Mouse (Mus musculus): ENCODE measurements at regions not wholly inside any gene's neighbourhood (a gene's known extent, or its start where the extent isn't known, plus 50 kb on each side); places are given as distances from the start of the nearest gene placed in this dataset.

- WGBS, result 57% methylated on average over 2 of the region's 2 CpGs
- H3K9me3 ChIP-seq (ENCODE audit: control insufficient read depth, low read length), result no peaks in the 10 kb centered on the region
- no peaks in the 10 kb centered on the region for H3K4me1 ChIP-seq (replicated peaks; ENCODE audit: control insufficient read depth, insufficient read depth, low read length)
- no peak overlapping the region for H3K27ac ChIP-seq (ENCODE audit: low read depth, low read length)
- ATAC-seq (replicated peaks; ENCODE audit: low FRiP score) (no peak), DNase-seq (ENCODE audit: low spot score) (no peak)
- H3K4me3 ChIP-seq (ENCODE audit: low read depth, low read length), result no peak overlapping the region
- no peak overlapping the region for H3K4me2 ChIP-seq
- no peak overlapping the region for H3K9ac ChIP-seq (ENCODE audit: low read depth, low read length)
- no peaks in the 10 kb centered on the region for H3K27me3 ChIP-seq (replicated peaks; ENCODE audit: control insufficient read depth, insufficient read depth, low read length)
- H3K36me3 ChIP-seq (ENCODE audit: control insufficient read depth, insufficient read depth, low read length), result no peaks in the 10 kb centered on the region
These were observed 759.7 kb downstream of the 1700064H15Rik start for GRCm38 (mm10) chr3:18868758-18869157.

- Histone ChIP-seq H3K36me3 (ENCODE audit: control insufficient read depth, insufficient read depth, low read length) (no peaks in the 10 kb centered on the region), H3K9me3 (ENCODE audit: control insufficient read depth, low read length) (no peaks in the 10 kb centered on the region), H3K27me3 (replicated peaks; ENCODE audit: control insufficient read depth, insufficient read depth, low read length) (no peaks in the 10 kb centered on the region), H3K4me3 (ENCODE audit: low read depth, low read length) (no peak overlapping the region), H3K4me1 (replicated peaks; ENCODE audit: control insufficient read depth, insufficient read depth, low read length) (no peaks in the 10 kb centered on the region), H3K4me2 (no peak overlapping the region), H3K9ac (ENCODE audit: low read depth, low read length) (no peak overlapping the region), H3K27ac (ENCODE audit: low read depth, low read length) (no peak overlapping the region)
- DNase-seq (ENCODE audit: low spot score), result no peak
- 67% methylated on average over 1 of the region's 1 CpGs for WGBS
- ATAC-seq (replicated peaks; ENCODE audit: low FRiP score), result no peak
These were observed 751.4 kb downstream of the 1700064H15Rik start for GRCm38 (mm10) chr3:18877060-18877459.

- no peak for DNase-seq (ENCODE audit: low spot score)
- WGBS, result 77% methylated on average over 3 of the region's 3 CpGs
These were observed 750.9 kb downstream of the 1700064H15Rik start for GRCm38 (mm10) chr3:18877572-18877971.

GRCm38 (mm10) chr3:18881186-18881585 is 747.3 kb downstream of the 1700064H15Rik start:
- Histone ChIP-seq H3K9me3 (ENCODE audit: control insufficient read depth, low read length) (no peaks in the 10 kb centered on the region), H3K4me3 (ENCODE audit: low read depth, low read length) (no peak overlapping the region), H3K4me1 (replicated peaks; ENCODE audit: control insufficient read depth, insufficient read depth, low read length) (no peaks in the 10 kb centered on the region), H3K9ac (ENCODE audit: low read depth, low read length) (no peak overlapping the region), H3K27me3 (replicated peaks; ENCODE audit: control insufficient read depth, insufficient read depth, low read length) (no peaks in the 10 kb centered on the region), H3K4me2 (no peak overlapping the region), H3K27ac (ENCODE audit: low read depth, low read length) (no peak overlapping the region), H3K36me3 (ENCODE audit: control insufficient read depth, insufficient read depth, low read length) (no peaks in the 10 kb centered on the region)
- ATAC-seq (replicated peaks; ENCODE audit: low FRiP score) (no peak), DNase-seq (ENCODE audit: low spot score) (no peak)
- WGBS, result 66% methylated on average over 2 of the region's 2 CpGs

More at GRCm38 (mm10) chr3:18877572-18877971, 750.9 kb downstream of the 1700064H15Rik start:
- ATAC-seq (replicated peaks; ENCODE audit: low FRiP score), result no peak
- no peak overlapping the region for H3K4me2 ChIP-seq
- no peaks in the 10 kb centered on the region for H3K27me3 ChIP-seq (replicated peaks; ENCODE audit: control insufficient read depth, insufficient read depth, low read length)
- H3K36me3 ChIP-seq (ENCODE audit: control insufficient read depth, insufficient read depth, low read length), result no peaks in the 10 kb centered on the region
- H3K4me1 ChIP-seq (replicated peaks; ENCODE audit: control insufficient read depth, insufficient read depth, low read length), result no peaks in the 10 kb centered on the region
- no peaks in the 10 kb centered on the region for H3K9me3 ChIP-seq (ENCODE audit: control insufficient read depth, low read length)
- H3K27ac ChIP-seq (ENCODE audit: low read depth, low read length), result no peak overlapping the region
- no peak overlapping the region for H3K9ac ChIP-seq (ENCODE audit: low read depth, low read length)
- H3K4me3 ChIP-seq (ENCODE audit: low read depth, low read length), result no peak overlapping the region

GRCm38 (mm10) chr3:18892813-18893212 is 735.7 kb downstream of the 1700064H15Rik start:
- Histone ChIP-seq H3K4me1 (replicated peaks; ENCODE audit: control insufficient read depth, insufficient read depth, low read length) (no peaks in the 10 kb centered on the region), H3K4me2 (no peak overlapping the region), H3K36me3 (ENCODE audit: control insufficient read depth, insufficient read depth, low read length) (no peaks in the 10 kb centered on the region), H3K27ac (ENCODE audit: low read depth, low read length) (no peak overlapping the region), H3K9me3 (ENCODE audit: control insufficient read depth, low read length) (no peaks in the 10 kb centered on the region), H3K4me3 (ENCODE audit: low read depth, low read length) (no peak overlapping the region), H3K27me3 (replicated peaks; ENCODE audit: control insufficient read depth, insufficient read depth, low read length) (no peaks in the 10 kb centered on the region), H3K9ac (ENCODE audit: low read depth, low read length) (no peak overlapping the region)
- 81% methylated on average over 2 of the region's 2 CpGs for WGBS
- no peak for ATAC-seq (replicated peaks; ENCODE audit: low FRiP score)
- DNase-seq (ENCODE audit: low spot score), result no peak

GRCm38 (mm10) chr3:18905769-18906168 is 722.7 kb downstream of the 1700064H15Rik start:
- no peaks in the 10 kb centered on the region for H3K4me1 ChIP-seq (replicated peaks; ENCODE audit: control insufficient read depth, insufficient read depth, low read length)
- no peaks in the 10 kb centered on the region for H3K9me3 ChIP-seq (ENCODE audit: control insufficient read depth, low read length)
- H3K4me2 ChIP-seq, result no peak overlapping the region
- H3K36me3 ChIP-seq (ENCODE audit: control insufficient read depth, insufficient read depth, low read length), result no peaks in the 10 kb centered on the region
- H3K4me3 ChIP-seq (ENCODE audit: low read depth, low read length), result no peak overlapping the region
- H3K9ac ChIP-seq (ENCODE audit: low read depth, low read length), result no peak overlapping the region
- 46% methylated on average over 3 of the region's 3 CpGs for WGBS
- DNase-seq (ENCODE audit: low spot score) (no peak), ATAC-seq (replicated peaks; ENCODE audit: low FRiP score) (no peak)
- no peaks in the 10 kb centered on the region for H3K27me3 ChIP-seq (replicated peaks; ENCODE audit: control insufficient read depth, insufficient read depth, low read length)
- H3K27ac ChIP-seq (ENCODE audit: low read depth, low read length), result no peak overlapping the region

- H3K4me1 ChIP-seq (replicated peaks; ENCODE audit: control insufficient read depth, insufficient read depth, low read length), result no peaks in the 10 kb centered on the region
- no peak overlapping the region for H3K4me3 ChIP-seq (ENCODE audit: low read depth, low read length)
- ATAC-seq (replicated peaks; ENCODE audit: low FRiP score), result no peak
- DNase-seq (ENCODE audit: low spot score), result no peak
- no peaks in the 10 kb centered on the region for H3K9me3 ChIP-seq (ENCODE audit: control insufficient read depth, low read length)
- no peaks in the 10 kb centered on the region for H3K36me3 ChIP-seq (ENCODE audit: control insufficient read depth, insufficient read depth, low read length)
- H3K27me3 ChIP-seq (replicated peaks; ENCODE audit: control insufficient read depth, insufficient read depth, low read length), result no peaks in the 10 kb centered on the region
- H3K4me2 ChIP-seq, result no peak overlapping the region
- 74% methylated on average over 5 of the region's 5 CpGs for WGBS
- no peak overlapping the region for H3K9ac ChIP-seq (ENCODE audit: low read depth, low read length)
- H3K27ac ChIP-seq (ENCODE audit: low read depth, low read length), result no peak overlapping the region
These were observed 722.3 kb downstream of the 1700064H15Rik start for GRCm38 (mm10) chr3:18906210-18906609.

- Histone ChIP-seq H3K4me1 (replicated peaks; ENCODE audit: control insufficient read depth, insufficient read depth, low read length) (no peaks in the 10 kb centered on the region), H3K9ac (ENCODE audit: low read depth, low read length) (no peak overlapping the region), H3K27me3 (replicated peaks; ENCODE audit: control insufficient read depth, insufficient read depth, low read length) (no peaks in the 10 kb centered on the region), H3K4me2 (no peak overlapping the region), H3K36me3 (ENCODE audit: control insufficient read depth, insufficient read depth, low read length) (no peaks in the 10 kb centered on the region), H3K4me3 (ENCODE audit: low read depth, low read length) (no peak overlapping the region), H3K9me3 (ENCODE audit: control insufficient read depth, low read length) (no peaks in the 10 kb centered on the region), H3K27ac (ENCODE audit: low read depth, low read length) (no peak overlapping the region)
- DNase-seq (ENCODE audit: low spot score) (no peak), ATAC-seq (replicated peaks; ENCODE audit: low FRiP score) (no peak)
- WGBS, result 91% methylated on average over 1 of the region's 1 CpGs
These were observed 719.7 kb downstream of the 1700064H15Rik start for GRCm38 (mm10) chr3:18908737-18909136.

- Histone ChIP-seq H3K9me3 (ENCODE audit: control insufficient read depth, low read length) (no peaks in the 10 kb centered on the region), H3K27ac (ENCODE audit: low read depth, low read length) (no peak overlapping the region), H3K27me3 (replicated peaks; ENCODE audit: control insufficient read depth, insufficient read depth, low read length) (no peaks in the 10 kb centered on the region), H3K4me2 (no peak overlapping the region), H3K9ac (ENCODE audit: low read depth, low read length) (no peak overlapping the region), H3K4me3 (ENCODE audit: low read depth, low read length) (no peak overlapping the region), H3K36me3 (ENCODE audit: control insufficient read depth, insufficient read depth, low read length) (no peaks in the 10 kb centered on the region), H3K4me1 (replicated peaks; ENCODE audit: control insufficient read depth, insufficient read depth, low read length) (no peaks in the 10 kb centered on the region)
- DNase-seq (ENCODE audit: low spot score), result no peak
- 63% methylated on average over 3 of the region's 3 CpGs for WGBS
- no peak for ATAC-seq (replicated peaks; ENCODE audit: low FRiP score)
These were observed 699.9 kb downstream of the 1700064H15Rik start for GRCm38 (mm10) chr3:18928401-18929104.
